Mouse (Mus musculus) G1E (cell line): ENCODE measurements around the gene Carmil1. TPM values are rescaled to one million over a fixed set of nuclear protein-coding genes. Genes with fewer than 3 reads are reported as not detected.

Experiments used
- ATAC-seq: 2 replicates; pipeline ENCODE4 v1.8.0; 2016; ENCODE audit warnings: mild to moderate bottlenecking; ENCODE audit not compliant: insufficient number of reproducible peaks, poor library complexity, low FRiP score, severe bottlenecking; ENCODE audit errors: extremely low read depth
- DNase-seq: peaks from one replicate; pipeline ENCODE4 v3.0.0; 2012; ENCODE audit warnings: low spot score
- H3K27me3 ChIP-seq: 2 replicates; pipeline ENCODE4 v1.6.1; 2012; ENCODE audit warnings: mild to moderate bottlenecking, low read length, inconsistent platforms; ENCODE audit not compliant: insufficient read depth
- H3K36me3 ChIP-seq: replicated peaks from 2 replicates; pipeline ENCODE3; 2012; ENCODE audit warnings: mild to moderate bottlenecking, inconsistent platforms
- H3K4me1 ChIP-seq: 2 replicates; pipeline ENCODE4 v1.6.1; 2012; ENCODE audit warnings: low read depth, low read length, inconsistent platforms, mixed read lengths; ENCODE audit not compliant: insufficient read depth
- H3K4me3 ChIP-seq: 2 replicates; pipeline ENCODE4 v1.5.1; 2012; ENCODE audit warnings: low read depth, mild to moderate bottlenecking, inconsistent platforms, low read length, moderate library complexity, mixed read lengths
- H3K9me3 ChIP-seq: replicated peaks from 2 replicates; pipeline ENCODE4 v1.6.1; 2012; ENCODE audit warnings: inconsistent platforms
- CTCF ChIP-seq: IDR thresholded peaks from 2 replicates; pipeline ENCODE4 v1.5.1; 2012; ENCODE audit warnings: low read depth, low read length, inconsistent platforms, mixed read lengths
- GATA1 ChIP-seq: IDR thresholded peaks from 2 replicates; pipeline ENCODE4 v1.6.1; 2012; ENCODE audit warnings: borderline replicate concordance, low read length, inconsistent platforms, mixed read lengths
- GATA2 ChIP-seq: IDR thresholded peaks from 2 replicates; pipeline ENCODE4 v1.6.1; 2012; ENCODE audit warnings: low read depth, low read length, inconsistent platforms, borderline replicate concordance
- POLR2AphosphoS5 ChIP-seq: IDR thresholded peaks from 2 replicates; pipeline ENCODE4 v1.6.1; 2012; ENCODE audit warnings: low read depth, low read length, inconsistent platforms; ENCODE audit not compliant: insufficient replicate concordance
- TAL1 ChIP-seq: conservative IDR thresholded peaks from 2 replicates; pipeline ENCODE4 v1.6.1; 2012; ENCODE audit warnings: low read depth, low read length, inconsistent platforms, mixed read lengths
- polyA plus RNA-seq: library from polyadenylated mRNA; stranded (reverse); fragments of >175 nt; gene quantifications from 2 replicates; pipeline ENCODE4 v1.2.3, GENCODE M21; 2012
- total RNA-seq, 2 experiments: library from RNA; stranded (forward) in 1 of 2; stranded (reverse) in 1 of 2; fragments of 200-1000 nt in 1 of 2; fragments of >200 nt in 1 of 2; fragmentation: Nextera tagmentation in 1 of 2; gene quantifications; 2 replicates each; pipeline ENCODE4 v1.2.3; 2014 to 2017

The Carmil1 gene
- total and polyA plus RNA-seq, 3 experiments = 0.10 to 1.9 (median 0.55) TPM

GRCm38 (mm10) chr13:24194018-24194417 is 86.6 kb downstream of the Carmil1 start:
- H3K27me3 ChIP-seq = no peaks in the 10 kb centered on the region; the same call in 1 of the 2 replicates
- ATAC-seq = no peak
- DNase-seq = no peak
- H3K36me3 ChIP-seq = no peaks in the 10 kb centered on the region
- peaks cover 8% of the 10 kb centered on the region for H3K9me3 ChIP-seq
- 0 out of 2 replicates have a peak, but pooled peaks have one; percentile 13 for TF ChIP-seq CTCF
- TF ChIP-seq GATA1 = no peak
- TF ChIP-seq POLR2AphosphoS5 = no peak
- TF ChIP-seq TAL1 = no peak
- no peak for TF ChIP-seq GATA2
- H3K4me3 ChIP-seq = no peak overlapping the region
- H3K4me1 ChIP-seq = 0 out of 2 replicates have a peak, but pooled peaks cover 2% of the 10 kb centered on the region

GRCm38 (mm10) chr13:24190875-24191663 is 89.5 kb downstream of the Carmil1 start:
- Histone ChIP-seq H3K4me3 (no peak overlapping the region), H3K36me3 (no peaks in the 10 kb centered on the region), H3K4me1 (no peaks in the 10 kb centered on the region), H3K27me3 (peaks cover 4% of the 10 kb centered on the region), H3K9me3 (peaks cover 8% of the 10 kb centered on the region)
- no peak for ATAC-seq
- no peak for TF ChIP-seq CTCF
- TF ChIP-seq TAL1 = no peak
- no peak for TF ChIP-seq GATA2
- TF ChIP-seq POLR2AphosphoS5 = no peak
- no peak for TF ChIP-seq GATA1
- no peak for DNase-seq

GRCm38 (mm10) chr13:24187026-24187425 is 93.6 kb downstream of the Carmil1 start:
- no peak for DNase-seq
- H3K9me3 ChIP-seq = no peaks in the 10 kb centered on the region
- H3K4me3 ChIP-seq = no peak overlapping the region
- no peak for TF ChIP-seq CTCF
- TF ChIP-seq GATA2 = no peak
- TF ChIP-seq GATA1 = no peak
- TF ChIP-seq POLR2AphosphoS5 = no peak
- no peak for TF ChIP-seq TAL1
- H3K36me3 ChIP-seq = no peaks in the 10 kb centered on the region
- H3K27me3 ChIP-seq = peaks cover 7% of the 10 kb centered on the region
- ATAC-seq = no peak
- H3K4me1 ChIP-seq = no peaks in the 10 kb centered on the region

- peaks cover 7% of the 10 kb centered on the region for H3K27me3 ChIP-seq
- no peaks in the 10 kb centered on the region for H3K36me3 ChIP-seq
- ATAC-seq = no peak
- H3K4me3 ChIP-seq = no peak overlapping the region
- H3K9me3 ChIP-seq = no peaks in the 10 kb centered on the region
- H3K4me1 ChIP-seq = no peaks in the 10 kb centered on the region
- no peak for DNase-seq
- TF ChIP-seq TAL1 (no peak), GATA1 (no peak), POLR2AphosphoS5 (no peak), GATA2 (no peak), CTCF (no peak)
Observed at GRCm38 (mm10) chr13:24185641-24186040, 95.0 kb downstream of the Carmil1 start.

- Histone ChIP-seq H3K9me3 (no peaks in the 10 kb centered on the region), H3K4me3 (no peak overlapping the region), H3K27me3 (peaks cover 20% of the 10 kb centered on the region), H3K36me3 (no peaks in the 10 kb centered on the region), H3K4me1 (no peaks in the 10 kb centered on the region)
- DNase-seq (no peak), ATAC-seq (no peak)
- TF ChIP-seq GATA2 (no peak), TAL1 (no peak), GATA1 (no peak), CTCF (no peak), POLR2AphosphoS5 (no peak)
Observed at GRCm38 (mm10) chr13:24182878-24183277, 97.7 kb downstream of the Carmil1 start.

GRCm38 (mm10) chr13:24179538-24179937 is 101.1 kb downstream of the Carmil1 start:
- Histone ChIP-seq H3K27me3 (peaks cover 25% of the 10 kb centered on the region), H3K4me3 (no peak overlapping the region), H3K9me3 (no peaks in the 10 kb centered on the region), H3K36me3 (no peaks in the 10 kb centered on the region), H3K4me1 (no peaks in the 10 kb centered on the region)
- TF ChIP-seq GATA1 (no peak), POLR2AphosphoS5 (no peak), CTCF (no peak), TAL1 (no peak), GATA2 (no peak)
- ATAC-seq (no peak), DNase-seq (no peak)
